Mouse (Mus musculus) liver, adult 2 months (tissue): Measurements from ENCODE around the gene Mis12.

Source experiments
- CTCF ChIP-seq: fragments of 200-500 bp; IDR thresholded peaks from 2 replicates; pipeline ENCODE4 v1.5.1; 2011; ENCODE audit warnings: low read depth, low read length, control low read depth
- POLR2A ChIP-seq: fragments of 200-500 bp; IDR thresholded peaks from 2 replicates; pipeline ENCODE4 v1.6.1; 2011; ENCODE audit warnings: low read length, control low read depth; ENCODE audit not compliant: insufficient read depth; ENCODE audit errors: extremely low read depth

DNA sequence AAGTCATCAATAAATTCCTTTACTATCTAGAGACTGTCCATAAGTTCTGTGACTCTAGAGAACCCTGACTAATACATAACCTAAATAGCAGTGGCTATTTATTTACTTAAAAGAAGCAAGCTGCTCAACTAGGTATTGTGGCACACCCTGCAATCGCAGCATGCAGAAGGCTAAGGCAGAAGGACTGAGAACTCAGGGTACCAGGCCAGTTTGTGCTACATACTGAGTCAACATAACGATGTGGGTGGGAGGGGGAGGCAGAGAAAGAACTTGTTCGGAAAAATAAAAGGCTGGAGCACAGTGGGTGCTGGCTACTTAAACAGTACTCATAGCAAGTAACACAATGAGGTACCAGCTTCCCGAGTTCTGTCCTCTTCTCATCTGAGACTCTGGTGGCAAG, 18.2 kb upstream of the Mis12 start:
- TF ChIP-seq POLR2A (no peak), CTCF (no peak)
